Mouse (Mus musculus): ENCODE results near the gene Nav2.

Gene Nav2

GRCm38 (mm10) chr7:49091371-49091770 lies 182.9 kb downstream of the Nav2 start:
- Histone ChIP-seq H3K27me3 (ENCODE audit: insufficient read depth, low read length) (no peaks in the 10 kb centered on the region; the same call in 1 of the 2 replicates), H3K9me3 (ENCODE audit: low read length) (no peaks in the 10 kb centered on the region), H3K4me3 (replicated peaks; ENCODE audit: low read length) (no peak overlapping the region), H3K36me3 (ENCODE audit: insufficient read depth, low read length) (no peaks in the 10 kb centered on the region), H3K4me1 (replicated peaks; ENCODE audit: low read depth, low read length) (peaks cover under 1% of the 10 kb centered on the region)
- no peak for TF ChIP-seq NANOG (IDR thresholded peaks at IDR 0.05; ENCODE audit: borderline replicate concordance, low read length)
- no peak for TF ChIP-seq CTCF (conservative IDR thresholded peaks at IDR 0.05; ENCODE audit: low read length)
- no peak for TF ChIP-seq POU5F1 (IDR thresholded peaks at IDR 0.05; ENCODE audit: borderline replicate concordance, low read length)

GRCm38 (mm10) chr7:49091921-49092320 lies 183.4 kb downstream of the Nav2 start:
- H3K4me1 ChIP-seq (replicated peaks; ENCODE audit: low read depth, low read length) = peaks cover 4% of the 10 kb centered on the region
- TF ChIP-seq NANOG (IDR thresholded peaks at IDR 0.05; ENCODE audit: borderline replicate concordance, low read length) (no peak), CTCF (conservative IDR thresholded peaks at IDR 0.05; ENCODE audit: low read length) (no peak), POU5F1 (IDR thresholded peaks at IDR 0.05; ENCODE audit: borderline replicate concordance, low read length) (no peak)
- H3K4me3 ChIP-seq (replicated peaks; ENCODE audit: low read length) = no peak overlapping the region
- no peaks in the 10 kb centered on the region for H3K36me3 ChIP-seq (ENCODE audit: insufficient read depth, low read length)
- H3K27me3 ChIP-seq (ENCODE audit: insufficient read depth, low read length) = no peaks in the 10 kb centered on the region; the same call in 1 of the 2 replicates
- no peaks in the 10 kb centered on the region for H3K9me3 ChIP-seq (ENCODE audit: low read length)

GRCm38 (mm10) chr7:49093596-49093995 lies 185.1 kb downstream of the Nav2 start:
- Histone ChIP-seq H3K4me3 (replicated peaks; ENCODE audit: low read length) (no peak overlapping the region), H3K4me1 (replicated peaks; ENCODE audit: low read depth, low read length) (peaks cover 4% of the 10 kb centered on the region), H3K9me3 (ENCODE audit: low read length) (no peaks in the 10 kb centered on the region), H3K36me3 (ENCODE audit: insufficient read depth, low read length) (no peaks in the 10 kb centered on the region), H3K27me3 (ENCODE audit: insufficient read depth, low read length) (no peaks in the 10 kb centered on the region; the same call in 1 of the 2 replicates)
- TF ChIP-seq CTCF (conservative IDR thresholded peaks at IDR 0.05; ENCODE audit: low read length) (no peak), POU5F1 (IDR thresholded peaks at IDR 0.05; ENCODE audit: borderline replicate concordance, low read length) (no peak), NANOG (IDR thresholded peaks at IDR 0.05; ENCODE audit: borderline replicate concordance, low read length) (no peak)

- H3K27me3 ChIP-seq (ENCODE audit: insufficient read depth, low read length) = no peaks in the 10 kb centered on the region; the same call in 1 of the 2 replicates
- H3K36me3 ChIP-seq (ENCODE audit: insufficient read depth, low read length) = no peaks in the 10 kb centered on the region
- no peaks in the 10 kb centered on the region for H3K9me3 ChIP-seq (ENCODE audit: low read length)
- no peak for TF ChIP-seq CTCF (conservative IDR thresholded peaks at IDR 0.05; ENCODE audit: low read length)
- TF ChIP-seq POU5F1 (IDR thresholded peaks at IDR 0.05; ENCODE audit: borderline replicate concordance, low read length) = no peak
- no peak for TF ChIP-seq NANOG (IDR thresholded peaks at IDR 0.05; ENCODE audit: borderline replicate concordance, low read length)
- peaks cover 4% of the 10 kb centered on the region for H3K4me1 ChIP-seq (replicated peaks; ENCODE audit: low read depth, low read length)
- no peak overlapping the region for H3K4me3 ChIP-seq (replicated peaks; ENCODE audit: low read length)
Observed at GRCm38 (mm10) chr7:49094531-49094930, 186.0 kb downstream of the Nav2 start.

DNA sequence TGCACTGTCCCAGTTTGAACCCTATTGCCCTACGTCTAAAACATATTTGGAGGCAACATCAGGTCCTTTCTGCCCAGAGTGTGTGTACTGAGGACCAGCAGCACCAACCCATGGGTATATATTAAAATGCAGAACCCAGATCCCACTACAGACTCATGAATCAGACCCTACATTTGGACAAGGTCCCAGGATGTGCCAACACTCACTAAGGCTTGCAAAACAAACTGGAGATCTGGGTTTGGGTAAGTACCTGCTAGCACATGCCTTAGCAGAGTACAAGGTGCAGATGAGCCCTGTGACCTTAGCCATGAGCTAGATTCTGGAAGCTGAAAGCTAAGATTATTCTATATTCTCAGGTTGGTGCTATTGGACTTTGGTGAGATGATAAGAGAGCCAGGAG lies 192.8 kb downstream of the Nav2 start:
- no peak for TF ChIP-seq POU5F1 (IDR thresholded peaks at IDR 0.05; ENCODE audit: borderline replicate concordance, low read length)
- no peak for TF ChIP-seq CTCF (conservative IDR thresholded peaks at IDR 0.05; ENCODE audit: low read length)
- no peak for TF ChIP-seq NANOG (IDR thresholded peaks at IDR 0.05; ENCODE audit: borderline replicate concordance, low read length)
- no peaks in the 10 kb centered on the region for H3K36me3 ChIP-seq (ENCODE audit: insufficient read depth, low read length)
- no peaks in the 10 kb centered on the region for H3K27me3 ChIP-seq (ENCODE audit: insufficient read depth, low read length)
- H3K4me1 ChIP-seq (replicated peaks; ENCODE audit: low read depth, low read length) = peaks cover 3% of the 10 kb centered on the region
- no peaks in the 10 kb centered on the region for H3K9me3 ChIP-seq (ENCODE audit: low read length)
- H3K4me3 ChIP-seq (replicated peaks; ENCODE audit: low read length) = no peak overlapping the region

DNA sequence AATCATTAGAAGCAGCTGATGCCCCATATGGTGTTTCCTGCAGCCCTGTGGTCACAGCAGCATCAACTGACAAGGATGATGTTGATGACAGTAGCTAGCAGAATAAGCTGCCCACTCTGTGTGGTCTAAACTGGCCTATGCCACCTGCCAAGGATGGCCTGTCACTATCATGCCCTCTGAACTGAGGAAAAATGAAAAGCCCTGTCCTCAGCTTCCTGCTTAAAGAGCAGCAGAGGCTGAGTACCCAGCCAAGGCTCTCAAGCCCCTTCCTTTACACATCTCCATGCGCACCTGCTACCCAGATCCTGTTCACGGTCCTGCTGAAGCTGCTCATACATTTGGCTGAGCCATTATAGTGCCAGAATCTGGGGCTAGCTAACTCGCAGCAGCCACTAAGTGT lies 193.7 kb downstream of the Nav2 start:
- Histone ChIP-seq H3K4me1 (replicated peaks; ENCODE audit: low read depth, low read length) (no peaks in the 10 kb centered on the region), H3K27me3 (ENCODE audit: insufficient read depth, low read length) (no peaks in the 10 kb centered on the region), H3K36me3 (ENCODE audit: insufficient read depth, low read length) (no peaks in the 10 kb centered on the region), H3K4me3 (replicated peaks; ENCODE audit: low read length) (no peak overlapping the region), H3K9me3 (ENCODE audit: low read length) (no peaks in the 10 kb centered on the region)
- no peak for TF ChIP-seq CTCF (conservative IDR thresholded peaks at IDR 0.05; ENCODE audit: low read length)
- TF ChIP-seq NANOG (IDR thresholded peaks at IDR 0.05; ENCODE audit: borderline replicate concordance, low read length) = no peak
- no peak for TF ChIP-seq POU5F1 (IDR thresholded peaks at IDR 0.05; ENCODE audit: borderline replicate concordance, low read length)

GRCm38 (mm10) chr7:49104376-49104775 lies 195.9 kb downstream of the Nav2 start:
- Histone ChIP-seq H3K9me3 (ENCODE audit: low read length) (no peaks in the 10 kb centered on the region), H3K4me3 (replicated peaks; ENCODE audit: low read length) (no peak overlapping the region), H3K27me3 (ENCODE audit: insufficient read depth, low read length) (no peaks in the 10 kb centered on the region), H3K36me3 (ENCODE audit: insufficient read depth, low read length) (no peaks in the 10 kb centered on the region), H3K4me1 (replicated peaks; ENCODE audit: low read depth, low read length) (no peaks in the 10 kb centered on the region)
- TF ChIP-seq POU5F1 (IDR thresholded peaks at IDR 0.05; ENCODE audit: borderline replicate concordance, low read length) (no peak), NANOG (IDR thresholded peaks at IDR 0.05; ENCODE audit: borderline replicate concordance, low read length) (no peak), CTCF (conservative IDR thresholded peaks at IDR 0.05; ENCODE audit: low read length) (no peak)

DNA sequence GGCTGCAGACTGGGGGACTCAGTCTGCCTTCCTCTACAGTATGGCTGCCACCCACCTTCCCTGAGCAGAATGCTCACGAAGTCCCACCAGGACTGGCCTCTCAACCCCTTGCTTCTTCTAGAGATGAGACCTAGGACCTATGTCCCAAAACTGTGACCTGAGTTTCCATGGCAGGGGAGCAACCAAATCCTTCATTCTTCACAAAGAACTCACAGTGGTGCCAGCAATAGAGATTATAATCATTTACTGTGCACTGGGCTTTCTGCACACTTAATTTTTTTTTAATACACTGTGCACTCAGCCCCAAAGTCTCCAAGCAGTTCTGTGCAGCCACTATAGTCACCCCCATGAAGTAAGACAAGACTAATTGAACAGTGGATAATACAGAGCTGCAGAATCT lies 196.3 kb downstream of the Nav2 start:
- H3K4me3 ChIP-seq (replicated peaks; ENCODE audit: low read length) = no peak overlapping the region
- TF ChIP-seq CTCF (conservative IDR thresholded peaks at IDR 0.05; ENCODE audit: low read length) (no peak), NANOG (IDR thresholded peaks at IDR 0.05; ENCODE audit: borderline replicate concordance, low read length) (no peak), POU5F1 (IDR thresholded peaks at IDR 0.05; ENCODE audit: borderline replicate concordance, low read length) (no peak)
- no peaks in the 10 kb centered on the region for H3K9me3 ChIP-seq (ENCODE audit: low read length)
- H3K4me1 ChIP-seq (replicated peaks; ENCODE audit: low read depth, low read length) = no peaks in the 10 kb centered on the region
- no peaks in the 10 kb centered on the region for H3K27me3 ChIP-seq (ENCODE audit: insufficient read depth, low read length)
- H3K36me3 ChIP-seq (ENCODE audit: insufficient read depth, low read length) = no peaks in the 10 kb centered on the region

- H3K4me3 ChIP-seq (replicated peaks; ENCODE audit: low read length) = no peak overlapping the region
- H3K4me1 ChIP-seq (replicated peaks; ENCODE audit: low read depth, low read length) = no peaks in the 10 kb centered on the region
- H3K27me3 ChIP-seq (ENCODE audit: insufficient read depth, low read length) = no peaks in the 10 kb centered on the region
- no peaks in the 10 kb centered on the region for H3K36me3 ChIP-seq (ENCODE audit: insufficient read depth, low read length)
- no peaks in the 10 kb centered on the region for H3K9me3 ChIP-seq (ENCODE audit: low read length)
- TF ChIP-seq POU5F1 (IDR thresholded peaks at IDR 0.05; ENCODE audit: borderline replicate concordance, low read length) (no peak), CTCF (conservative IDR thresholded peaks at IDR 0.05; ENCODE audit: low read length) (no peak), NANOG (IDR thresholded peaks at IDR 0.05; ENCODE audit: borderline replicate concordance, low read length) (no peak)
Observed at GRCm38 (mm10) chr7:49105501-49105900, 197.0 kb downstream of the Nav2 start.

Data from E14TG2a.4 (cell line).